Mouse (Mus musculus): ENCODE data around the gene Slc7a11.

DNA sequence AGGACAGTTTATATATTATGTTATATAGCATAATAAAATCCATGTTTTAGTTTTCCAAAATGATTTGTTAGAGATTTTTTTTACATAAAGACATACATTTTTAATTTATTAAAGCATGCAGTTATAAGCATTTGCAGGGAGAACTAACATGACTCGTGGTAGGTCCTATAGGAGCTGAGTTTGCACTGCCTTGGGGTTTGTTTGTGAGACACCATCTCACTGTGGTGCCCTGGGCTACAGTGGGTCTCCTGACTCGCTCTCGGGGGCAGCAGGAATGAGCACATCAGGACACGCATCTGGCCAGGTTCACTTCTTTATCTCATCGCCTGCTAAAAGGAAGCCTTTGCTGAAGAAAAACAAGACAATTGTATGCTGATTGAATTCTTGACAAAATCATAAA lies 257.0 kb downstream of the Slc7a11 start:
- no peak for TF ChIP-seq USF1 (IDR thresholded peaks at IDR 0.05; ENCODE audit: low read depth)
- TF ChIP-seq MYOG (IDR thresholded peaks at IDR 0.05; ENCODE audit: control insufficient read depth in 1 of 3, insufficient read depth in 1 of 3, insufficient read length in 2 of 3, low read depth in 2 of 3): no peak
- no peak for TF ChIP-seq MYOD1 (IDR thresholded peaks at IDR 0.05; ENCODE audit: control insufficient read depth in 1 of 3, insufficient read length in 2 of 3, low read depth in 2 of 3)
- no peak for TF ChIP-seq POLR2A (IDR thresholded peaks at IDR 0.05; ENCODE audit: insufficient read length, low read depth)
- TF ChIP-seq TCF12 (IDR thresholded peaks at IDR 0.05; ENCODE audit: insufficient read depth, poor library complexity, severe bottlenecking): no peak
- no peak for TF ChIP-seq MAX (IDR thresholded peaks at IDR 0.05; ENCODE audit: low read depth)
- no peak for TF ChIP-seq CEBPB (IDR thresholded peaks at IDR 0.05; ENCODE audit: insufficient read depth, poor library complexity, severe bottlenecking)
- no peak for TF ChIP-seq E2F4 (IDR thresholded peaks at IDR 0.05; ENCODE audit: insufficient read depth)
- no peak for TF ChIP-seq POLR2AphosphoS2 (IDR thresholded peaks at IDR 0.05; ENCODE audit: insufficient read length, low read depth)
- no peak for TF ChIP-seq SRF (IDR thresholded peaks at IDR 0.05; ENCODE audit: control insufficient read depth, insufficient read length, low read depth)
- TF ChIP-seq REST (IDR thresholded peaks at IDR 0.05; ENCODE audit: insufficient read depth, insufficient read length): no peak
